Mouse (Mus musculus): ENCODE results near the gene Tedc1.
"Not testable (repeated sequence)": the region's sequence is repeated elsewhere in the genome, so short reads cannot be mapped to it uniquely, and the experiment has no call there.

Tedc1 gene

DNA sequence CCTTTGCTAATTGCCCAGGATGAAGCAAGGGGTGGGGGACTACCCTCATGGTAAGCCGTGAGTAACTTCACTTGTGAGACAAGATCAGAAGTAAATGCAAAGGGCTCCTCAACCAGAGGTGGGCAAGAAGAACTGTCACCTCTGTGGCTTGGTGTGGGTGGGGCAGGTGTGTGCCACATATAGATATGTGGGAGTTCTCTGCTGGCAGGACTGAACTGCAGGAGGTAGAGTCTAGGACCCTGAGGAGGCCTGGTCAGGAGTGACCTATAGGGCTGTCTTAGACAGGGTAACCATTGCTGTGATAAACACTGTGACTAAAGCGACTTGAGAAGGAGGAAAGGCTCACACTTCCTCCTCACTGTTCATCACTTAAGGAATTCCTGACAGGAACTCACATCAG is 37.2 kb downstream of the Tedc1 start:
- in situ Hi-C loops (cut with MboI, MseI): no loop called here

GRCm38 (mm10) chr12:113199132-113199531 is 42.9 kb downstream of the Tedc1 start:
- in situ Hi-C loops (cut with MboI, MseI): not testable (repeated sequence)

DNA sequence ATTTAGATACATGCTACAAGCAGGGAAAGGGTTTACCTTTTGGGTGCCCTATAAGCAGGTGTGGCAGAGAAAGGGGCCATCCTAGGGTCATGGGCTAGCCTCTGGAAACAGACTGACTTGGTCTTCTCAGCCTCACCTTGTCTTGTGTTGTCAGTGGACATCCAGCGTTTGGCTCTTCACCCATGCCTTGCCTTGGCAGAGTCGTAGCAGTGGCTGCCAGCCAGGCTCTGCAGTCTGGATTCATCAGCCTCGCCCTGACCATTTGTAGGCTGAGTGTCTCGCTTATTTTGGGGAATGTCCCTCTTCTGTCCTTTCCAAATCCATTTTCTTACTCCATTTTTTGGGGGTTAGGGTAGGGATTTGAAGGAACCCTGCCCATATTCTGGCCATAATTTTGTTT is 45.1 kb downstream of the Tedc1 start:
- in situ Hi-C loops (cut with MboI, MseI): no loop called here

- in situ Hi-C loops (cut with MboI, MseI): no loop called here
Measured at GRCm38 (mm10) chr12:113202008-113202407, 45.8 kb downstream of the Tedc1 start.

GRCm38 (mm10) chr12:113203522-113203921 is 47.3 kb downstream of the Tedc1 start:
- in situ Hi-C loops (cut with MboI, MseI): no loop called here

GRCm38 (mm10) chr12:113205251-113205942 is 49.2 kb downstream of the Tedc1 start:
- in situ Hi-C loops (cut with MboI, MseI): no loop called here

- in situ Hi-C loops (cut with MboI, MseI): no loop called here
Measured at GRCm38 (mm10) chr12:113207737-113208136, 51.5 kb downstream of the Tedc1 start.

GRCm38 (mm10) chr12:113210586-113211378 is 54.6 kb downstream of the Tedc1 start:
- in situ Hi-C loops (cut with MboI, MseI): no loop called here

GRCm38 (mm10) chr12:113211772-113212171 is 55.6 kb downstream of the Tedc1 start:
- in situ Hi-C loops (cut with MboI, MseI): no loop called here

DNA sequence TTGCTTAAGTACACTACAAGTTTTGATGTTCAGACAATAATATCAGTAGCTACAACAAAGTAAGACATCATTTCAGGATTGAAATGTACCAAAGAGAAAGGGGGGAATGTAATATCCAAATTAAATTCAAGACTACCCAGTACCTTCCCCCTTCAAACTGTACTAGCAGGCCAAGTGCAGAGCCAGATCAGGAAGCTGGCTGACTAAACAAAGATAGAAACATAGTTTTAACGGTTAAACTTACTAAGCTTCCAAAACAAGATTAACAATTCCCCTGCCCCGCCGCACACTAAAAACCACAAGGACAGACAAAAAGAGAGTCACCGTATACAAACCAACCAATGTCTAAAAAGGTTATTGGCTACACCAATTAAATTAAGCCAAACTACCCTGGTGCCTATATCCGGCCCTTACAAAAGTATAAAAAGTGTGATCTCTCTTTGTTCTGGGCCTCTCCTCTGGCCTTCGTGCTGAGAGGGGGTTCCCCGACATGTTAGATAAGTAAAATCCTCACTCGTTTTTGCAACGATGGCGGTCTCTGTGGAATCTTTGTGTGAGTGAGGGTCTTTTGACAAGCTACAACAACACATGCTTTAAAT is 56.2 kb downstream of the Tedc1 start:
- in situ Hi-C loops (cut with MboI, MseI): no loop called here

- in situ Hi-C loops (cut with MboI, MseI): no loop called here
Measured at GRCm38 (mm10) chr12:113213226-113213625, 57.0 kb downstream of the Tedc1 start.

- in situ Hi-C loops (cut with MboI, MseI): no loop called here
Measured at GRCm38 (mm10) chr12:113214072-113214808, 58.0 kb downstream of the Tedc1 start.

- in situ Hi-C loops (cut with MboI, MseI): no loop called here
Measured at GRCm38 (mm10) chr12:113214972-113215666, 58.9 kb downstream of the Tedc1 start.

Measured in regulatory T cell (primary cell).